Mouse (Mus musculus) stomach, postnatal 0 days (tissue): ENCODE data around the gene Lrrc8e.

Experiments
- CTCF ChIP-seq: IDR thresholded peaks from 2 replicates; pipeline ENCODE4 v1.5.1; 2016; ENCODE audit warnings: antibody characterized with exemption, low read depth, mild to moderate bottlenecking, moderate library complexity
- EP300 ChIP-seq: optimal IDR thresholded peaks from 2 replicates; pipeline ENCODE3; 2016; ENCODE audit warnings: antibody characterized with exemption

DNA sequence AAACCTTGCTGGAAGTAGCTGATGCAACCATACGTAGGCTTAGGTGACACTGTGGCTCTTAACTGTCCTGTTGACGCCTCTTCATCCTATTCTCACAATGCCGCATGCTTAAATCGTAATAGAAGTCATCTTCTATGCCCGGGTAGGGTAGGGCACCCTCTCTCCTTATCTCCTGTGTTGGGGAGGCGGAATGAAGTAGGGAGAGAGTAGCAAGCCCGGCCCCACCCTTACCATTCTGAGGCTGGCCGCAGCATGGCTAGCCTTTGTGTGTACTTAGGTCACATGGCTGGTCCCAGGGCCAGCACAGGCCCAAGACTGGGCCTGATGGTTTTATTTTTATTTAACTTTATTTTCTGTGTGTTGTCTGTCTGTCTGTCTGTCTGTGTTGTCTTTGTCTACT, 20.6 kb downstream of the Lrrc8e start:
- TF ChIP-seq CTCF: no peak
- TF ChIP-seq EP300: no peak
